Mouse (Mus musculus) WW6 (cell line): Measurements from ENCODE around the gene Rasgrp3.
"Not testable (repeated sequence)": the region's sequence is repeated elsewhere in the genome, so short reads cannot be mapped to it uniquely, and the experiment has no call there.

Experiments used
- DNase-seq: peaks from one replicate; pipeline ENCODE4 v3.0.0-alpha.2; 2013; ENCODE audit warnings: low read depth, low spot score

The Rasgrp3 gene

DNA sequence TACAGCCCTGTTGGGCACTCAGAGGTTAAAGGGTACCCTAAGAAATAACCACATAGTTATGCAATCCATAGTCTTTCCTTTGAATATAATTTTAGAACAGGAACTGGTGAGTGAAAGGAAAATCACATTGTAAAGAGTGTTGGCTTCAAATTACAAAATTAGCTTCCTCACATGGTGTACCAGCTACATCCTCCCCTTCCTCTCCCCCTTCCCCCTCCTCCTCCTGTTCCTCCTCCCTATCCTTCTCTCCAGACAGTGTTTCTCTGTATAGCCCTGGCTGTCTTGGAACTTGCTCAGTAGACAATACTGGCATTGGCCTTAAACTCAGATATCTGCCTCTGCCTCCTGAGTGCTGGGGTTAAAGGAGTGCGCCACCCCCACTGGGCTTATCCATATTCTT, 26.1 kb downstream of the Rasgrp3 start:
- DNase-seq, result no peak

- not testable (repeated sequence) for DNase-seq
These were observed 27.5 kb downstream of the Rasgrp3 start for GRCm38 (mm10) chr17:75463223-75463622.

- DNase-seq, result no peak
These were observed 27.9 kb downstream of the Rasgrp3 start for GRCm38 (mm10) chr17:75463645-75464044.

GRCm38 (mm10) chr17:75464331-75464982, 28.8 kb downstream of the Rasgrp3 start:
- no peak for DNase-seq

GRCm38 (mm10) chr17:75464983-75465634, 29.4 kb downstream of the Rasgrp3 start:
- DNase-seq, result no peak

- DNase-seq, result no peak
These were observed 29.9 kb downstream of the Rasgrp3 start for GRCm38 (mm10) chr17:75465635-75465997.

- DNase-seq, result no peak
These were observed 31.3 kb downstream of the Rasgrp3 start for GRCm38 (mm10) chr17:75466948-75467347.

- no peak for DNase-seq
These were observed 31.8 kb downstream of the Rasgrp3 start for GRCm38 (mm10) chr17:75467526-75467925.

- no peak for DNase-seq
These were observed 32.9 kb downstream of the Rasgrp3 start for GRCm38 (mm10) chr17:75468479-75469114.

- no peak for DNase-seq
These were observed 34.6 kb downstream of the Rasgrp3 start for GRCm38 (mm10) chr17:75470325-75470724.

DNA sequence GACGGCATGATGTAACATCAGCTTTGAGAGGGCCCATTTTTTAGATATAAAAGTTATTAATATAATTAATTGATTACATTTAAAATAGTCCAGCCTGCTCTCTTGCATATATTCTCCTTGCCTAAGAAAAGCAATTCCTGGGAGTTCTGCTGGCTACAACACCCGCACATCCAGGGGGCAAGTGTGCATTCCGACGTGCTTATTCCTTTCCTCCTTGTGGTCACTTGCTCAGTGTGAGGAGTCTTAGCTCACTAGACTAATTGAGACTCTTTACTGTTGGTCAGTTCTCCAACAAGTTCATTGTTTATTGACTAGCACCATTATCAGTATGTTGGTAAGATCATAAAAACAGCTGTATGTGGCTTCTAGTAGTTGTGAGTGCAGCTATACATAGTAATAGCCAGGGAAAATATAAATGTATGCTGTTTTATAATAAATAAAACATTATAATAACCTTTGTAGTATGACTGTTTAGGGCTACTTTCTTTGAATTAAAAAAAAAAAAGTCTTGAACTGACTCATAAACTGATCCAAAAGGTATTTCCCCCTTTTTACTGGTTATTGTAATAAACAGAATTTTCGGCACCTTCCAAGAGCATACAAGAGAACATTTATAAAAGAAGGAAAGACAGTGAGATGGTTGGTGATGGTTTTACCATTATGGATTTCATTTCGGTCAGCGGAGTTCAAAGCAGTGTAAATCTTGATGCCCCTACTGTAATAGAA, 35.4 kb downstream of the Rasgrp3 start:
- DNase-seq, result no peak

GRCm38 (mm10) chr17:75471644-75472253, 36.1 kb downstream of the Rasgrp3 start:
- no peak for DNase-seq

DNA sequence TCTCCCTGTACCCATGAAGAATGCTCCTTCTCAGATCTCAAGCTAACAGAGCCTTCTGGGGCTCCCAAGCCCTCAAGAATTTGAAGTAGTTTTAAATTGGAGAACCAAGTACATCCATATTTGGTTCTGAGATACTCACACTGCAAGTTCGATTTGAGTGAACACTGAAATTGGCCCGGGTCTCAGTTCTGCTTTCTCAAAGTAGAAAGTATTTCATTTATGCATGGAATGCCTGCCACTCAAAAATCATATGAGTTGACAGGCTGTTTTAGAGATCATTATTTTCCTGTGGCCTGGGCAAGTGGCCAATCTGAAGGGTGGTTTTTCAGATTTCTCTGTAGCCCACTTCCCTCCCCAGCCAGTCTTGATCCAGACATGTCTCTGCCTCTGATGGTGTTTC, 36.7 kb downstream of the Rasgrp3 start:
- no peak for DNase-seq

- no peak for DNase-seq
These were observed 40.3 kb downstream of the Rasgrp3 start for GRCm38 (mm10) chr17:75475985-75476384.

- DNase-seq, result no peak
These were observed 41.2 kb downstream of the Rasgrp3 start for GRCm38 (mm10) chr17:75476736-75477416.

DNA sequence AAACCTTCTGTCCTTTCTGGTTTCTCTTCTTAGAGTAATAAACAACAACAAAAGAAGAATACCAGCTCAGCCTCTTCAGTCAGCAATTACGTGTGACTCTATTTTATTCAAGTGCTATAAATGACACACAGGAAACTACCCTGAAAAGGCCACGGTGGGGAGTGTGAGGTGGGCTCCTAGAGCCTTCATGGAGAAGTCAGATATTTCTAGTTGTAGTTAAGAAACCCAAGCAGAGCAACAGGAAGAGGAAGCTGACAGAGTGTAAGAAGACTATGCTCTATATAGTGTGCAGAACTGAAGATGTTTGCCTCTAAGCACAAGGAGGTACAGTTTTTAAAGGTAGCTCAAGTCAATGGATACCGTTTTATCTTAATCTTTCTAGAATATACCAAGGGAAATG, 42.0 kb downstream of the Rasgrp3 start:
- DNase-seq, result no peak

DNA sequence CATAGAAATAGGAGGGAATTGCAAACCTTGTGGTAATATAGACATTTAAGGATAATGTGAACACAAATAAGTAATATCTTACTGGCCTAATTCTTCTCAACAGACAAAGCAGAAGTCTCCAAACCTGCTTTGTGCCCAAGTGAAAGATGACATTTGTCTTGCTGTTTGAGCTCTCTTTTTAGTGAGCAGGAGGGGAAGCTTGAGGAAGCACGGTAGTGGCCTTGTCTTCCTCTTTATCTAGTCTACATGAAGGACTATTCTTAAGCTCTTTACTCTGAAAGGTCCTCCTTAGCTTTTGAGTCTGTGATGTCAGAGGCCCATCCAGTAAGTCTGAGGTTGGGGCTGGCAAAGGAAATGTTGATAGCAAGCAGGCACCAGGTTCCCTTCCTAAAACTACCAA, 43.1 kb downstream of the Rasgrp3 start:
- DNase-seq, result no peak

- no peak for DNase-seq
These were observed 44.0 kb downstream of the Rasgrp3 start for GRCm38 (mm10) chr17:75479663-75480062.

GRCm38 (mm10) chr17:75480379-75480778, 44.7 kb downstream of the Rasgrp3 start:
- no peak for DNase-seq

GRCm38 (mm10) chr17:75486205-75486604, 50.5 kb downstream of the Rasgrp3 start:
- no peak for DNase-seq

DNA sequence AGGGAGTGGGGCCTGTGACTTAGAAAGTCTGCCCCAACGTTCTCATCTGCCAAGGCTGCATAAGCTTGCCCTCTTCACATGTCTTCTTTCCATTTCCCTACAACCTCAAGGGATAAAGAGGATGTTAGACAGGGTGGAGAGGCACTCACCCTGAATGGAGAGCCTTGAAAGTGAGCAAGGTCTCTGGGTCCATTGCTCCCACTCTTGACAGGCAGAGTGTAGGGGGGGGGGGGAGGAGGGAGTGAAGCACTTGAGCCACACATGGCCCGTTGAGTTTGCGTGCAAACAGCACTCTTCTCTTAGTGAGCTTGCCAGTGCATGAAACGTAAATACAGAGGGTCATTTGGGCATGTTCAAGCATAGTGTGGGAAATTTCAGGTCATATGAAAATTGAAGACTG, 59.5 kb downstream of the Rasgrp3 start:
- DNase-seq, result no peak
